Mouse (Mus musculus) embryo, embryonic 11.5 days (tissue): ENCODE results near the gene Exoc6.

Experiments
- DNase-seq: peaks from one replicate; pipeline ENCODE4 v3.0.0-alpha.2; 2012; ENCODE audit warnings: low read depth, low spot score

The Exoc6 gene

GRCm38 (mm10) chr19:37726585-37726984 lies 176.4 kb downstream of the Exoc6 start:
- no peak for DNase-seq

- no peak for DNase-seq
Observed at GRCm38 (mm10) chr19:37727366-37727765, 177.1 kb downstream of the Exoc6 start.
